Comparison of ENCODE assay signal across 18 mouse cellular contexts in the genomic region with DNA sequence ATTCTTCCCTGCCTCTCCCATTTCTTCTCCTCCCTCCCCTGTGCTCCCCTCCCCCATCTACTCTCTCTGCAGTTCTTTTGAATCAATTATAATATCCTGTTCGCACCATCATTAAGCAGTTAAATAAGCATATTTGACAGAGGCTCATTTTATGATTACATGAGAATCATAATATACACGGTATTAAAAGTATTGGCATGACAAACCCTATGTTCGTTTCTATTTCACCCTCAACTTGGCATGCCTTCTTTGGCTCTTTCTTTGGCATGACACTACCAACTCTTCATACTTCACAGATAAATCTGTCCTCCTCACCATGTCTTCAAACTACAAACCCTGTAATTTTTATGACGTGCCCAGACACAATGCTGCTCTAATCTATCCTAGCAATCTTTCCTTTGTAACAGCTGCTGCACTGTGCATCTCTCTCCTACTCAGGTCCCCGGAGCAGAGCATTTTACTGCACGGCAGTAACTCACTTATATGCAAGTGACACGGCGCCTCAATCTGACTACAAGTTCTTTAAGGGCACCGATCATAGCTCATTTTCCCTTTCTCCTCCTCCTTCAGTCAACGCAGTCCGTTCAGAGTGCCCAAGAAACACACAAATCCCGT.
DNase-seq lines count a peak whose midpoint lies in the region; ATAC-seq lines count a peak whose summit lies in the region.
"Had no signal": no experiment of that assay in that cellular context is flagged by ENCODE, and none has a peak within 500 bp of the region (broad histone marks: within the 10 kb centered on the region; RNA-seq: fewer than 3 reads in every experiment).

No protein-coding gene starts in this region.

- WGBS in forebrain, embryonic 16.5 days, result 76% methylated on average over 12 of the region's 12 CpGs
- 89% methylated on average over 12 of the region's 12 CpGs for WGBS in forebrain, embryonic 13.5 days
- 91% methylated on average over 12 of the region's 12 CpGs for WGBS in midbrain, embryonic 11.5 days
- 85% methylated on average over 12 of the region's 12 CpGs for WGBS in midbrain, embryonic 13.5 days

- no peak overlapping the region for H3K9ac ChIP-seq in forebrain, embryonic 16.5 days (replicated peaks; ENCODE audit: low read depth, low read length)
- no peak overlapping the region for H3K9ac ChIP-seq in forebrain, embryonic 13.5 days
- H3K9ac ChIP-seq in midbrain, embryonic 11.5 days (ENCODE audit: low read length), result no peak overlapping the region
- H3K9ac ChIP-seq in midbrain, embryonic 13.5 days (replicated peaks), result no peak overlapping the region
- H3K9ac ChIP-seq: embryonic facial prominence, embryonic 12.5 days; forebrain, embryonic 12.5 days had no signal

- H3K9me3 ChIP-seq in forebrain, embryonic 16.5 days (ENCODE audit: control insufficient read depth, low read length), result no peaks in the 10 kb centered on the region
- no peaks in the 10 kb centered on the region for H3K9me3 ChIP-seq in forebrain, embryonic 13.5 days (replicated peaks)
- H3K9me3 ChIP-seq in midbrain, embryonic 11.5 days (ENCODE audit: control insufficient read depth, low read length), result no peaks in the 10 kb centered on the region
- H3K9me3 ChIP-seq in midbrain, embryonic 13.5 days, result no peaks in the 10 kb centered on the region
- H3K9me3 ChIP-seq: embryonic facial prominence, embryonic 12.5 days; forebrain, embryonic 10.5 days; forebrain, embryonic 12.5 days had no signal

- DNase-seq in midbrain, embryonic 11.5 days (ENCODE audit: low spot score, missing footprints), result peak; percentile 60
- DNase-seq: adrenal gland, adult 2 months; adrenal gland, postnatal 10 days; adrenal gland, postnatal 25 days; cerebellum, adult 11 months; cerebellum, adult 18-20 months; cerebellum, adult 8-10 months; cerebellum, adult 9-11 months; cerebellum, postnatal 14 days; cerebellum, postnatal 36 days; embryo, embryonic 11 days had no signal

- H3K27me3 ChIP-seq in forebrain, embryonic 16.5 days (replicated peaks; ENCODE audit: control insufficient read depth, insufficient read depth, low read length), result no peaks in the 10 kb centered on the region
- no peaks in the 10 kb centered on the region for H3K27me3 ChIP-seq in forebrain, embryonic 13.5 days
- no peaks in the 10 kb centered on the region for H3K27me3 ChIP-seq in midbrain, embryonic 11.5 days (ENCODE audit: control insufficient read depth, insufficient read depth, low read length)
- H3K27me3 ChIP-seq in midbrain, embryonic 13.5 days, result no peaks in the 10 kb centered on the region
- H3K27me3 ChIP-seq: embryonic facial prominence, embryonic 12.5 days; forebrain, embryonic 12.5 days had no signal

- H3K4me3 ChIP-seq in forebrain, embryonic 16.5 days (replicated peaks; ENCODE audit: low read length), result no peak overlapping the region
- H3K4me3 ChIP-seq in forebrain, embryonic 13.5 days, result no peak overlapping the region
- H3K4me3 ChIP-seq in midbrain, embryonic 11.5 days (ENCODE audit: low read depth, low read length), result no peak overlapping the region
- H3K4me3 ChIP-seq in midbrain, embryonic 13.5 days (replicated peaks), result no peak overlapping the region
- H3K4me3 ChIP-seq: embryonic facial prominence, embryonic 12.5 days; erythroblast, embryonic 14.5 days; forebrain, embryonic 10.5 days; forebrain, embryonic 12.5 days had no signal

- H3K36me3 ChIP-seq in forebrain, embryonic 16.5 days (ENCODE audit: control insufficient read depth, insufficient read depth), result no peaks in the 10 kb centered on the region
- H3K36me3 ChIP-seq in forebrain, embryonic 13.5 days (ENCODE audit: poor library complexity, severe bottlenecking), result no peaks in the 10 kb centered on the region
- no peaks in the 10 kb centered on the region for H3K36me3 ChIP-seq in midbrain, embryonic 11.5 days (ENCODE audit: control insufficient read depth, insufficient read depth, low read length)
- H3K36me3 ChIP-seq in midbrain, embryonic 13.5 days, result no peaks in the 10 kb centered on the region
- H3K36me3 ChIP-seq: embryonic facial prominence, embryonic 12.5 days; forebrain, embryonic 10.5 days; forebrain, embryonic 12.5 days had no signal

- no peak overlapping the region for H3K4me2 ChIP-seq in forebrain, embryonic 16.5 days (ENCODE audit: low read length)
- no peak overlapping the region for H3K4me2 ChIP-seq in forebrain, embryonic 13.5 days
- H3K4me2 ChIP-seq in midbrain, embryonic 11.5 days, result no peak overlapping the region
- H3K4me2 ChIP-seq in midbrain, embryonic 13.5 days (replicated peaks), result no peak overlapping the region
- H3K4me2 ChIP-seq: embryonic facial prominence, embryonic 12.5 days; forebrain, embryonic 12.5 days had no signal

- H3K27ac ChIP-seq in forebrain, embryonic 16.5 days (ENCODE audit: low read length), result no peak overlapping the region
- no peak overlapping the region for H3K27ac ChIP-seq in forebrain, embryonic 13.5 days
- H3K27ac ChIP-seq in midbrain, embryonic 11.5 days (ENCODE audit: low read depth, low read length), result no peak overlapping the region
- H3K27ac ChIP-seq in midbrain, embryonic 13.5 days, result no peak overlapping the region
- H3K27ac ChIP-seq: embryonic facial prominence, embryonic 12.5 days; forebrain, embryonic 10.5 days; forebrain, embryonic 12.5 days had no signal

- 0 out of 2 replicates have a peak, but pooled peaks have one; percentile 43 for ATAC-seq in forebrain, embryonic 16.5 days
- ATAC-seq in forebrain, embryonic 13.5 days, result no peak
- ATAC-seq in midbrain, embryonic 11.5 days (ENCODE audit: low FRiP score), result no peak
- ATAC-seq in midbrain, embryonic 13.5 days, result no peak

- H3K4me1 ChIP-seq in forebrain, embryonic 16.5 days (replicated peaks; ENCODE audit: control insufficient read depth, insufficient read depth, low read length), result no peaks in the 10 kb centered on the region
- H3K4me1 ChIP-seq in forebrain, embryonic 13.5 days, result no peaks in the 10 kb centered on the region
- H3K4me1 ChIP-seq in midbrain, embryonic 11.5 days (ENCODE audit: control insufficient read depth, insufficient read depth, low read length), result no peaks in the 10 kb centered on the region
- H3K4me1 ChIP-seq in midbrain, embryonic 13.5 days (replicated peaks), result no peaks in the 10 kb centered on the region
- H3K4me1 ChIP-seq: embryonic facial prominence, embryonic 12.5 days; forebrain, embryonic 10.5 days; forebrain, embryonic 12.5 days had no signal
